Mouse (Mus musculus) ES-E14 (cell line): ENCODE results near the gene AC161166.1.

Source experiments
- CHD2 ChIP-seq: IDR thresholded peaks from 2 replicates; pipeline ENCODE4 v1.6.1; 2014; ENCODE audit warnings: mild to moderate bottlenecking, low read depth, low read length, inconsistent platforms
- ZNF384 ChIP-seq: IDR thresholded peaks from 2 replicates; pipeline ENCODE4 v1.6.1; 2012; ENCODE audit warnings: low read depth, low read length, inconsistent platforms

GRCm38 (mm10) chr7:24534301-24534700 lies 22.0 kb upstream of the AC161166.1 start:
- TF ChIP-seq CHD2 (no peak), ZNF384 (no peak)
